In genomic region chr15:99578802-99579485, GRCm38 (mm10) we compare ENCODE assay signal across 16 mouse cellular contexts. TPM values are rescaled to one million over a fixed set of nuclear protein-coding genes. Genes with fewer than 3 reads are reported as not detected.
DNase-seq lines count a peak whose midpoint lies in the region; ATAC-seq and TF ChIP-seq lines count a peak whose summit lies in the region.
"Had no signal": no experiment of that assay in that cellular context is flagged by ENCODE, and none has a peak within 500 bp of the region (broad histone marks: within the 10 kb centered on the region; RNA-seq: fewer than 3 reads in every experiment).

Gene Aqp2, plus strand, starts transcription at chr15:99579055.

- no peaks in the 10 kb centered on the region for H3K9me3 ChIP-seq in hindbrain, postnatal 0 days (ENCODE audit: low read length)
- no peaks in the 10 kb centered on the region for H3K9me3 ChIP-seq in hindbrain, embryonic 13.5 days
- no peaks in the 10 kb centered on the region for H3K9me3 ChIP-seq in limb, embryonic 10.5 days (replicated peaks)

- peak; percentile 35 for DNase-seq in hindbrain, postnatal 0 days (ENCODE audit: low spot score)
- DNase-seq in adrenal gland, postnatal 25 days: peak; percentile 28
- DNase-seq in cerebellum, adult 8-10 months: peak; percentile 35
- peak; percentile 29 for DNase-seq in kidney, postnatal 10 days
- DNase-seq in gastrocnemius, postnatal 10 days: no peak
- no peak for DNase-seq in limb, embryonic 10.5 days (ENCODE audit: low spot score)
- DNase-seq in right cerebral cortex, adult 2 months (ENCODE audit: low spot score in 2 of 2): no peak
- DNase-seq: heart, adult 18-20 months; heart, postnatal 4 days; liver had no signal

- ATAC-seq in hindbrain, postnatal 0 days: peak; percentile 40; the same call in 1 of the 2 replicates
- ATAC-seq in hindbrain, embryonic 13.5 days (ENCODE audit: low FRiP score): no peak

- no peak for TF ChIP-seq CTCF in hindbrain, postnatal 0 days (IDR thresholded peaks at IDR 0.05; ENCODE audit: low read depth)

- H3K27me3 ChIP-seq in hindbrain, postnatal 0 days (ENCODE audit: insufficient read depth, low read length): peaks cover 3% of the 10 kb centered on the region; the same call in 1 of the 2 replicates
- H3K27me3 ChIP-seq in hindbrain, embryonic 13.5 days: peaks cover 63% of the 10 kb centered on the region
- H3K27me3 ChIP-seq in limb, embryonic 10.5 days (ENCODE audit: low read depth, poor library complexity, severe bottlenecking): peaks cover 74% of the 10 kb centered on the region

- no peak within 1 kb of the TSS for H3K9ac ChIP-seq in hindbrain, postnatal 0 days (replicated peaks; ENCODE audit: low read length)
- no peak within 1 kb of the TSS for H3K9ac ChIP-seq in hindbrain, embryonic 13.5 days

- H3K36me3 ChIP-seq in hindbrain, postnatal 0 days (ENCODE audit: insufficient read depth, low read length): no peaks in the 10 kb centered on the region
- H3K36me3 ChIP-seq in hindbrain, embryonic 13.5 days: no peaks in the 10 kb centered on the region
- no peaks in the 10 kb centered on the region for H3K36me3 ChIP-seq in limb, embryonic 10.5 days

- WGBS in hindbrain, postnatal 0 days: 50% methylated on average over 26 of the region's 26 CpGs
- WGBS in hindbrain, embryonic 13.5 days: 82% methylated on average over 26 of the region's 26 CpGs
- 84% methylated on average over 26 of the region's 26 CpGs for WGBS in limb, embryonic 10.5 days

- H3K4me3 ChIP-seq in hindbrain, postnatal 0 days (ENCODE audit: low read length): no peak within 1 kb of the TSS
- no peak within 1 kb of the TSS for H3K4me3 ChIP-seq in hindbrain, embryonic 13.5 days
- no peak within 1 kb of the TSS for H3K4me3 ChIP-seq in limb, embryonic 10.5 days

- H3K4me2 ChIP-seq in hindbrain, postnatal 0 days (ENCODE audit: low read depth, low read length): no peak within 1 kb of the TSS
- no peak within 1 kb of the TSS for H3K4me2 ChIP-seq in hindbrain, embryonic 13.5 days

- peaks cover 1% of the 10 kb centered on the region; the same call in 1 of the 2 replicates for H3K4me1 ChIP-seq in hindbrain, postnatal 0 days (ENCODE audit: insufficient read depth, low read length)
- peaks cover 14% of the 10 kb centered on the region for H3K4me1 ChIP-seq in hindbrain, embryonic 13.5 days (replicated peaks)
- peaks cover 6% of the 10 kb centered on the region for H3K4me1 ChIP-seq in limb, embryonic 10.5 days

- no peak within 1 kb of the TSS for H3K27ac ChIP-seq in hindbrain, postnatal 0 days
- H3K27ac ChIP-seq in hindbrain, embryonic 13.5 days: no peak within 1 kb of the TSS
- H3K27ac ChIP-seq in limb, embryonic 10.5 days: no peak within 1 kb of the TSS

RNA-seq across cellular contexts. Expression of gene Aqp2, which starts in this region (rescaled TPM):
- not detected in 2 replicates for total RNA-seq in hindbrain, postnatal 0 days (2014; rRNA removed)
- polyA plus RNA-seq in hindbrain, postnatal 0 days (2015; fragmentation: Nextera tagmentation; extraction: Ambion mirVana): 0.10 TPM in 1 of 2 replicates, not detected in the other
- not detected in 2 replicates for polyA plus RNA-seq in hindbrain, embryonic 13.5 days (2015; fragmentation: Nextera tagmentation; extraction: Ambion mirVana)
- 0.82 TPM in 1 of 2 replicates, not detected in the other for total RNA-seq in adrenal gland, postnatal 25 days (2021)
- not detected for total RNA-seq in gastrocnemius, postnatal 10 days (2021)
- not detected in 2 replicates for polyA plus RNA-seq in limb, embryonic 10.5 days (2016; fragmentation: Nextera tagmentation; extraction: Ambion mirVana)
- total RNA-seq: heart, adult 18-20 months; heart, postnatal 4 days; megakaryocyte-erythroid progenitor cell, adult 5-6 weeks had no signal
- polyA plus RNA-seq: large intestine, adult 2 months; lung, embryonic 16.5 days; small intestine, adult 2 months; stomach, embryonic 16.5 days had no signal

Comparison
In these comparisons a context has a peak if more than half of its experiments do, and no peak if none do; other contexts are left out.
1. Peak in DNase-seq and ATAC-seq in hindbrain, postnatal 0 days; RNA of the gene not detected or under 1 TPM.
2. Peak in DNase-seq in adrenal gland, postnatal 25 days; RNA of the gene not detected or under 1 TPM.
3. DNase-seq: peak in cerebellum, adult 8-10 months (single experiment) and kidney, postnatal 10 days (single experiment); none in gastrocnemius, postnatal 10 days (single experiment), limb, embryonic 10.5 days (single experiment) and right cerebral cortex, adult 2 months (0 of 2).